Comparison of ENCODE assay signal across 9 mouse cellular contexts in genomic region chr2:4499257-4499656, GRCm38 (mm10).
DNase-seq lines count a peak whose midpoint lies in the region; ATAC-seq and TF ChIP-seq lines count a peak whose summit lies in the region.
"Had no signal": no experiment of that assay in that cellular context is flagged by ENCODE, and none has a peak within 500 bp of the region (broad histone marks: within the 10 kb centered on the region; RNA-seq: fewer than 3 reads in every experiment).

No protein-coding gene starts in this region.

- H3K9ac ChIP-seq in ES-E14 (ENCODE audit: insufficient read depth, low read depth, low read length, poor library complexity, severe bottlenecking): no peak overlapping the region
- H3K9ac ChIP-seq in forebrain, embryonic 16.5 days (replicated peaks; ENCODE audit: low read depth, low read length): no peak overlapping the region
- H3K9ac ChIP-seq in kidney, postnatal 0 days (ENCODE audit: low read depth, low read length): no peak overlapping the region

- H3K27me3 ChIP-seq in forebrain, embryonic 16.5 days (replicated peaks; ENCODE audit: control insufficient read depth, insufficient read depth, low read length): no peaks in the 10 kb centered on the region
- H3K27me3 ChIP-seq in kidney, postnatal 0 days (ENCODE audit: insufficient read depth, low read length): no peaks in the 10 kb centered on the region
- no peaks in the 10 kb centered on the region for H3K27me3 ChIP-seq in thymus, adult 2 months (ENCODE audit: control insufficient read depth, insufficient read depth, low read length)

- no peak overlapping the region for H3K4me2 ChIP-seq in forebrain, embryonic 16.5 days (ENCODE audit: low read length)
- no peak overlapping the region for H3K4me2 ChIP-seq in kidney, postnatal 0 days (ENCODE audit: low read length)

- peak in 1 of 2 experiments; percentile 69 for DNase-seq in layer of hippocampus, adult 2 months (ENCODE audit: low spot score in 2 of 2)
- DNase-seq in layer of hippocampus, postnatal 36 days: no peak
- DNase-seq in ES-E14 (ENCODE audit: low read depth, low spot score): peak; percentile 62
- DNase-seq in cerebellum, adult 11 months: peak; percentile 42
- peak; percentile 90 for DNase-seq in kidney, postnatal 0 days (ENCODE audit: low spot score)
- peak; percentile 64 for DNase-seq in thymus, adult 2 months

- no peak overlapping the region for H3K4me3 ChIP-seq in layer of hippocampus, adult 2 months
- H3K4me3 ChIP-seq in ES-E14 (ENCODE audit: insufficient read depth in 1 of 2, low read depth in 1 of 2, low read length in 2 of 2, poor library complexity in 1 of 2, severe bottlenecking in 1 of 2): no peak overlapping the region
- no peak overlapping the region for H3K4me3 ChIP-seq in forebrain, embryonic 16.5 days (replicated peaks; ENCODE audit: low read length)
- no peak overlapping the region for H3K4me3 ChIP-seq in kidney, postnatal 0 days (replicated peaks; ENCODE audit: low read depth, low read length)
- no peak overlapping the region for H3K4me3 ChIP-seq in thymus, adult 2 months (ENCODE audit: control insufficient read depth, insufficient read depth, low read length)
- H3K4me3 ChIP-seq: megakaryocyte, embryonic 14.5 days had no signal

- TF ChIP-seq POLR2A in thymus, adult 2 months (IDR thresholded peaks at IDR 0.05; ENCODE audit: control insufficient read depth, extremely low read depth, insufficient read depth, low read length, poor library complexity): no peak

- WGBS in forebrain, embryonic 16.5 days: 0% methylated on average over 1 of the region's 1 CpGs
- WGBS in kidney, postnatal 0 days: 0% methylated on average over 1 of the region's 1 CpGs
- 0% methylated on average over 1 of the region's 1 CpGs for WGBS in thymus, adult 2 months

- H3K4me1 ChIP-seq in ES-E14 (ENCODE audit: control insufficient read depth in 2 of 2, insufficient read depth in 2 of 2, low read length in 2 of 2, poor library complexity in 1 of 2): no peaks in the 10 kb centered on the region
- peaks cover 3% of the 10 kb centered on the region; the same call in 1 of the 2 replicates for H3K4me1 ChIP-seq in forebrain, embryonic 16.5 days (replicated peaks; ENCODE audit: control insufficient read depth, insufficient read depth, low read length)
- peaks cover 11% of the 10 kb centered on the region; the same call in 1 of the 2 replicates for H3K4me1 ChIP-seq in kidney, postnatal 0 days (replicated peaks; ENCODE audit: insufficient read depth, low read length)
- no peaks in the 10 kb centered on the region for H3K4me1 ChIP-seq in thymus, adult 2 months (replicated peaks; ENCODE audit: control insufficient read depth, insufficient read depth, low read length)

- H3K27ac ChIP-seq in layer of hippocampus, adult 2 months: no peak overlapping the region
- no peak overlapping the region for H3K27ac ChIP-seq in ES-E14 (ENCODE audit: insufficient read depth, low read depth, low read length, poor library complexity, severe bottlenecking)
- no peak overlapping the region for H3K27ac ChIP-seq in forebrain, embryonic 16.5 days (ENCODE audit: low read length)
- no peak overlapping the region for H3K27ac ChIP-seq in kidney, postnatal 0 days
- H3K27ac ChIP-seq in thymus, adult 2 months (ENCODE audit: control insufficient read depth, insufficient read depth, low read length): no peak overlapping the region

- peak; percentile 81 for TF ChIP-seq CTCF in layer of hippocampus, adult 2 months (conservative IDR thresholded peaks at IDR 0.05)
- peak; percentile 90 for TF ChIP-seq CTCF in kidney, postnatal 0 days (IDR thresholded peaks at IDR 0.05; ENCODE audit: low read depth)
- TF ChIP-seq CTCF in thymus, adult 2 months (IDR thresholded peaks at IDR 0.05; ENCODE audit: borderline replicate concordance, control insufficient read depth, extremely low read depth, insufficient read depth, low read length, poor library complexity): no peak

- in situ Hi-C loops in ES-E14 (cut with MboI; ENCODE audit: low sequenced_read_pairs in 2 of 2, unreplicated experiment in 2 of 2): loop anchor here in 1 of 2 experiments (5.0 kb wide), 1 partner anchor 368 kb away; no protein-coding TSS in a partner anchor

- no peaks in the 10 kb centered on the region for H3K36me3 ChIP-seq in ES-E14 (ENCODE audit: control insufficient read depth, insufficient read depth, low read length, poor library complexity, severe bottlenecking)
- peaks cover 5% of the 10 kb centered on the region; the same call in 1 of the 2 replicates for H3K36me3 ChIP-seq in forebrain, embryonic 16.5 days (ENCODE audit: control insufficient read depth, insufficient read depth)
- no peaks in the 10 kb centered on the region for H3K36me3 ChIP-seq in kidney, postnatal 0 days (ENCODE audit: insufficient read depth, low read length)
- no peaks in the 10 kb centered on the region for H3K36me3 ChIP-seq in thymus, adult 2 months (ENCODE audit: control insufficient read depth, insufficient read depth, low read length)

- peak; percentile 39 for ATAC-seq in forebrain, embryonic 16.5 days
- ATAC-seq in kidney, postnatal 0 days (replicated peaks; ENCODE audit: low FRiP score, low read depth): 0 out of 2 replicates have a peak, but pooled peaks have one; percentile 41
- ATAC-seq in megakaryocyte progenitor cell, adult 5-6 weeks (replicated peaks; ENCODE audit: poor library complexity): peak; percentile 92

- H3K9me3 ChIP-seq in ES-E14 (ENCODE audit: control insufficient read depth, insufficient read depth, low read depth, low read length): no peaks in the 10 kb centered on the region
- no peaks in the 10 kb centered on the region for H3K9me3 ChIP-seq in forebrain, embryonic 16.5 days (ENCODE audit: control insufficient read depth, low read length)
- H3K9me3 ChIP-seq in kidney, postnatal 0 days (replicated peaks; ENCODE audit: low read length): no peaks in the 10 kb centered on the region

TF ChIP-seq in ES-E14, 5 proteins besides CTCF, POLR2A, EP300 and RAD21:
- TF ChIP-seq CHD2 (IDR thresholded peaks at IDR 0.05; ENCODE audit: low read depth, low read length): no peak
- peak; percentile 96 for TF ChIP-seq ZC3H11A (IDR thresholded peaks at IDR 0.05; ENCODE audit: borderline replicate concordance, low read depth, low read length)

Comparison
In these comparisons a context has a peak if more than half of its experiments do, and no peak if none do; other contexts are left out.
1. DNase-seq: peak in ES-E14 (single experiment), cerebellum, adult 11 months (single experiment), kidney, postnatal 0 days (single experiment) and thymus, adult 2 months (single experiment); none in layer of hippocampus, postnatal 36 days (0 of 2).
2. ATAC-seq: peak in every context shown above with its lines; median percentile 92 in megakaryocyte progenitor cell, adult 5-6 weeks; 41 in kidney, postnatal 0 days; 39 in forebrain, embryonic 16.5 days.